Mouse (Mus musculus): ENCODE results near the gene Ell2. TPM values are rescaled to one million over a fixed set of nuclear protein-coding genes. Genes with fewer than 3 reads are reported as not detected.

Gene Ell2
- polyA plus RNA-seq, 2 experiments = 30.5 to 41.2 TPM

DNA sequence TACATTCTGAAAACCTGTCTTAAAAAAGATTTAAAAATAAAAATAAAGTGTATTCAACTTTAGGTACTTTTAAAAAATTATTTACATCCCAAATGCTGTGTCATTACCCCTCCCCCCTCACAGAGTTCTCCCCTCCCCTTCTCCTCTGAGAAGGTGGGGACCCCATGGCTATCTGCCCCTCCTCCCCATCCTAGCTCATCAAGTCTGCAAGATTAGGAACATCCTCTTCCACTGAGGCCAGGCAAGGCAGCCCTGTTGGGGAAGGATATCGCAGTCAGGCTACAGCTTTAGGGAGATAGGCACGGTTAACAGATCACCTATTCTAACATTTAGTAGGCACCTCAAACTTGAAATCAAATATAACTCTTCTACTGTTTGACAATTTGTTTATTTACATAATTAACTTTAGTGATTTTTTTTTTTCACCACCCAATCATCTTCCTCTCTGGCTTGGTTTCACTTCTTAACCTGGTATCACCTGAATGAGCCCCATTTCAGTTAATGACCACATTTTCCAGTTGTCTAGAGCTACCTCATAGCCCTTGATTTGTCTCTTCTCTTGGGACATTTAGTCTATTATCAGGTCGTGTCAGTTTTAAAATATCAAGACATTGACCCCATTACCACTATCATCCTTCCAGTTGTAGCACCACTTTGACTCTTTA, 11.2 kb downstream of the Ell2 start:
- H3K36me3 ChIP-seq (replicated peaks; ENCODE audit: control insufficient read depth, insufficient read depth, low read depth) = peaks cover 21% of the 10 kb centered on the region
- WGBS (ENCODE audit: insufficient replicate concordance) = 32% methylated on average over 3 of the region's 3 CpGs
- DNase-seq (ENCODE audit: low read depth in 3 of 3, low spot score in 3 of 3) (peak in 1 of 3 experiments; percentile 63), ATAC-seq (ENCODE audit: insufficient read depth) (peak; percentile 75)
- H3K4me1 ChIP-seq (replicated peaks; ENCODE audit: control insufficient read depth in 2 of 2, insufficient read depth in 2 of 2, low read length in 1 of 2) = peaks cover 65 to 79% of the 10 kb centered on the region in 2 experiments
- peak overlapping the region; percentile 70 for H3K4me2 ChIP-seq (ENCODE audit: low read depth)
- TF ChIP-seq EP300 (IDR thresholded peaks at IDR 0.05; ENCODE audit: low read depth) (peak; percentile 54), CTCF (IDR thresholded peaks at IDR 0.05; ENCODE audit: low read depth) (no peak)
- no peaks in the 10 kb centered on the region for H3K27me3 ChIP-seq (ENCODE audit: control insufficient read depth, insufficient read depth, low read length)
- peak overlapping the region; percentile 13 to 30; a peak in 3 of 4 replicates for H3K4me3 ChIP-seq (ENCODE audit: insufficient read depth in 1 of 2, low read depth in 2 of 2, low read length in 2 of 2)
- peak overlapping the region; percentile 85 for H3K27ac ChIP-seq
- no peaks in the 10 kb centered on the region for H3K9me3 ChIP-seq (ENCODE audit: control insufficient read depth, low read length)
- peak overlapping the region; percentile 37 for H3K9ac ChIP-seq (replicated peaks)

DNA sequence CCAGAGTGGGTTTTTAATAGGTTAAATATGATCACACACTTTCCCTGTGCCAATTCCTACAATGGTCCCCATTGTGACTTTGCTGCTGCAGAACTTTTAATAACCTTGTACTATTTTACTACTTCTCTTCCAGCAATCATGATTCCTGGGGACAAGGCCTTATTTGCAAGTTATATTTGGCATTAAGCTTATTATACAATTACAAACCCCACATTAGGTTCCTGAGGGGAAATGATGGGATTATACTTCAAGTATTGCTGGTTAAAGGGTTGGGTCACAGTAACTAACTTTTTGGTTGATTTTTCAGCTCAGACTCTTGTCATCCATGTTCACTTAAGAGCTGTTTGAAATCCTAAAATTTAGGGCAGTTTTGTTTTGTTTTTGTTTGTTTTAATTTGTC, 11.8 kb downstream of the Ell2 start:
- Histone ChIP-seq H3K4me2 (ENCODE audit: low read depth) (peak overlapping the region; percentile 70), H3K4me1 (replicated peaks; ENCODE audit: control insufficient read depth in 2 of 2, insufficient read depth in 2 of 2, low read length in 1 of 2) (peaks cover 64 to 79% of the 10 kb centered on the region in 2 experiments), H3K9me3 (ENCODE audit: control insufficient read depth, low read length) (no peaks in the 10 kb centered on the region), H3K27ac (peak overlapping the region; percentile 85), H3K36me3 (replicated peaks; ENCODE audit: control insufficient read depth, insufficient read depth, low read depth) (peaks cover 17% of the 10 kb centered on the region), H3K4me3 (ENCODE audit: insufficient read depth in 1 of 2, low read depth in 2 of 2, low read length in 2 of 2) (peak overlapping the region in 1 of 2 experiments; percentile 13; a peak in 2 of 4 replicates), H3K9ac (replicated peaks) (peak overlapping the region; percentile 28), H3K27me3 (ENCODE audit: control insufficient read depth, insufficient read depth, low read length) (no peaks in the 10 kb centered on the region)
- DNase-seq (ENCODE audit: low read depth in 3 of 3, low spot score in 3 of 3) (no peak), ATAC-seq (ENCODE audit: insufficient read depth) (no peak)
- no peak for TF ChIP-seq CTCF (IDR thresholded peaks at IDR 0.05; ENCODE audit: low read depth)
- no peak for TF ChIP-seq EP300 (IDR thresholded peaks at IDR 0.05; ENCODE audit: low read depth)

DNA sequence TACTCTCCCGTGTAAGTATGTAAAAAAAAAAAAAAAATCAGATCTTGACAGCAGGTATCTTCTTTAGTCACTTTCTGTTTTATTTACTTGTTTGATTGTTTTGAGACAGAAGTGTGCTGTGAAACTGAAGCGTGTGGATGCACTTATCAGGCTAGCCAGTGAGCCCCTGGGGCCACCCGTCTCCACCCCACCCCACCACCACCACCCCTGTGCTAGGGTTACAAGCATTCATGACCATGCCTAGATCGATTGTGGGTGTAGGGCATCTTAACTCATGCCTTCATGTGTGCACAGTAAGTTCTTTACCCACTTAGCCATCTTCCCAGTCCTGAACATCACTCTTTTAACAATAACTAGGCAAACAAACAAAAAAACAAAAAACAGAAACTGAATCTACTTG, 13.1 kb downstream of the Ell2 start:
- DNase-seq (ENCODE audit: low read depth in 3 of 3, low spot score in 3 of 3) = no peak
- peak overlapping the region; percentile 31; the same call in 1 of the 2 replicates for H3K9ac ChIP-seq (replicated peaks)
- peak; percentile 84 for ATAC-seq (ENCODE audit: insufficient read depth)
- peak; percentile 51; the same call in 1 of the 2 replicates for TF ChIP-seq EP300 (IDR thresholded peaks at IDR 0.05; ENCODE audit: low read depth)
- TF ChIP-seq CTCF (IDR thresholded peaks at IDR 0.05; ENCODE audit: low read depth) = no peak
- H3K27me3 ChIP-seq (ENCODE audit: control insufficient read depth, insufficient read depth, low read length) = no peaks in the 10 kb centered on the region
- peak overlapping the region; percentile 28 to 29 for H3K4me3 ChIP-seq (ENCODE audit: insufficient read depth in 1 of 2, low read depth in 2 of 2, low read length in 2 of 2)
- H3K4me2 ChIP-seq (ENCODE audit: low read depth) = peak overlapping the region; percentile 70
- no peaks in the 10 kb centered on the region for H3K9me3 ChIP-seq (ENCODE audit: control insufficient read depth, low read length)
- peak overlapping the region; percentile 58 for H3K27ac ChIP-seq
- H3K36me3 ChIP-seq (replicated peaks; ENCODE audit: control insufficient read depth, insufficient read depth, low read depth) = peaks cover 18% of the 10 kb centered on the region
- 12% methylated on average over 4 of the region's 4 CpGs for WGBS (ENCODE audit: insufficient replicate concordance)
- H3K4me1 ChIP-seq (replicated peaks; ENCODE audit: control insufficient read depth in 2 of 2, insufficient read depth in 2 of 2, low read length in 1 of 2) = peaks cover 66 to 68% of the 10 kb centered on the region in 2 experiments

DNA sequence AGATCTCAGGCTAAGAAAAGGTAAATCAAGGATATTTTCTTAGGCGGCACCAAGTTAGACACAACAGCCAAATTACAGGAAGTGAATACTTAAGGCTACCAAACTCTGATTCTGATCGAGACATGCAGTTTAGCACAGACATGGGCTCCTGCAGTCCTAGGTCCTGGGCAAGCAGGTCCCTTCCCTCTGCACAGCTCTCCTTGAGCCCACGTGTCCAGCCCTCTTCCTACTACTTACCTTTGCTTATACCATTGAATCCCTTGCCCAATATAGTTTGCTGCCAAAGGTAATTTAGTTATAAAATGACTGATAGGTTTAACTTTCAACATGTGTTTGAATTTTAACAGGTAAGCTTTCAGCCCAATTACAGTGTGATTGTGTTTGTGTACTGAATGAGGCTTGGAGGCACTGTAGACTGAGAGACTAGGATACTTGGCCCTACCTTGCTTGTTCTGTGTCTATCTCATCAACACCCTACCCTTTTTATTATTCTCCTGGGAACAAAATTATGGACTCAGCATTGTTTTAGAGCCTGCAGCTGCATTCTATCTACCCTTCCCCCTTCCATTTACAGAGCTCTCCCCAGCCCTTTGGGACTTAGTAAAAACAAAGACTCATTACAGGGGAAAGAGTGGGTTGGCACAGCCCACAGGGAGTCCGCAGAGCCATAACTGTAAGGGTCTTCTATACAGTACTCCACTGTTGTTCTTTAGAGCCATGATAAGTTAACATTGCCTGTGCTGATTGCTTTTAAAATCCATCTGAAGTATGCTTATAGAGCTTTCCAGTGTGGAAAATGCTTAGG, 20.2 kb downstream of the Ell2 start:
- H3K27ac ChIP-seq = peak overlapping the region; percentile 45
- H3K9ac ChIP-seq (replicated peaks) = peak overlapping the region; percentile 45
- no peaks in the 10 kb centered on the region for H3K27me3 ChIP-seq (ENCODE audit: control insufficient read depth, insufficient read depth, low read length)
- DNase-seq (ENCODE audit: low read depth in 3 of 3, low spot score in 3 of 3) (no peak), ATAC-seq (ENCODE audit: insufficient read depth) (no peak)
- no peaks in the 10 kb centered on the region for H3K9me3 ChIP-seq (ENCODE audit: control insufficient read depth, low read length)
- peaks cover 33% of the 10 kb centered on the region for H3K36me3 ChIP-seq (replicated peaks; ENCODE audit: control insufficient read depth, insufficient read depth, low read depth)
- 77% methylated on average over 4 of the region's 4 CpGs for WGBS (ENCODE audit: insufficient replicate concordance)
- peak overlapping the region; percentile 28; the same call in 1 of the 2 replicates for H3K4me2 ChIP-seq (ENCODE audit: low read depth)
- no peak overlapping the region for H3K4me3 ChIP-seq (ENCODE audit: insufficient read depth in 1 of 2, low read depth in 2 of 2, low read length in 2 of 2)
- TF ChIP-seq CTCF (IDR thresholded peaks at IDR 0.05; ENCODE audit: low read depth) (no peak), EP300 (IDR thresholded peaks at IDR 0.05; ENCODE audit: low read depth) (no peak)
- H3K4me1 ChIP-seq (replicated peaks; ENCODE audit: control insufficient read depth in 2 of 2, insufficient read depth in 2 of 2, low read length in 1 of 2) = peaks cover 55 to 60% of the 10 kb centered on the region in 2 experiments

DNA sequence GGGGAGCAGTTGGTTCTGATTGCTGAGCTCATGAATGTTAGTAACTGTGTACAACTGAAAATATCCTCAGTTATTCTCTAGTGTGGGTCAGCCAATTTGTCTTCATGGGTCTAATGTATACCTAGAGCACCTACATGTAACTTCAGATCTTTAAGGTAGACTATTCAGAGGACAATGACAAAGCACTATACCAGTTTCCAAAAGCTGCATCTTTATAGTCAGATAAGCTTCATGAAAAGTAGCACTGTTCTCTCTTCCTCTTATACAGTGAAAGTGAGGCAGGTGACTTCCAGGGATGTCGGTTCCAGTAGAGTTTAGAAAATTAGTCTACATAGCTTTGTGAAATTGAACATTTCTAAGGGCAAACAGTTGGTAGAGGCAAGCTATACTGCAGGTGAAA, 21.4 kb downstream of the Ell2 start:
- no peak overlapping the region for H3K9ac ChIP-seq (replicated peaks)
- peak; percentile 43; the same call in 1 of the 2 replicates for ATAC-seq (ENCODE audit: insufficient read depth)

More for the DNA sequence above, 21.4 kb downstream of the Ell2 start:
- no peaks in the 10 kb centered on the region for H3K27me3 ChIP-seq (ENCODE audit: control insufficient read depth, insufficient read depth, low read length)
- 49% methylated on average over 1 of the region's 1 CpGs for WGBS (ENCODE audit: insufficient replicate concordance)
- TF ChIP-seq CTCF (IDR thresholded peaks at IDR 0.05; ENCODE audit: low read depth) (no peak), EP300 (IDR thresholded peaks at IDR 0.05; ENCODE audit: low read depth) (no peak)
- H3K4me1 ChIP-seq (replicated peaks; ENCODE audit: control insufficient read depth in 2 of 2, insufficient read depth in 2 of 2, low read length in 1 of 2) = peaks cover 58 to 63% of the 10 kb centered on the region in 2 experiments
- no peaks in the 10 kb centered on the region for H3K9me3 ChIP-seq (ENCODE audit: control insufficient read depth, low read length)
- H3K4me3 ChIP-seq (ENCODE audit: insufficient read depth in 1 of 2, low read depth in 2 of 2, low read length in 2 of 2) = no peak overlapping the region
- peak overlapping the region; percentile 57 for H3K27ac ChIP-seq
- DNase-seq (ENCODE audit: low read depth in 3 of 3, low spot score in 3 of 3) = no peak
- H3K36me3 ChIP-seq (replicated peaks; ENCODE audit: control insufficient read depth, insufficient read depth, low read depth) = peaks cover 37% of the 10 kb centered on the region
- H3K4me2 ChIP-seq (ENCODE audit: low read depth) = peak overlapping the region; percentile 19
